Mouse (Mus musculus): ENCODE measurements at regions not wholly inside any gene's neighbourhood (a gene's known extent, or its start where the extent isn't known, plus 50 kb on each side); places are given as distances from the start of the nearest gene placed in this dataset.
"Not testable (repeated sequence)": the region's sequence is repeated elsewhere in the genome, so short reads cannot be mapped to it uniquely, and the experiment has no call there.

DNA sequence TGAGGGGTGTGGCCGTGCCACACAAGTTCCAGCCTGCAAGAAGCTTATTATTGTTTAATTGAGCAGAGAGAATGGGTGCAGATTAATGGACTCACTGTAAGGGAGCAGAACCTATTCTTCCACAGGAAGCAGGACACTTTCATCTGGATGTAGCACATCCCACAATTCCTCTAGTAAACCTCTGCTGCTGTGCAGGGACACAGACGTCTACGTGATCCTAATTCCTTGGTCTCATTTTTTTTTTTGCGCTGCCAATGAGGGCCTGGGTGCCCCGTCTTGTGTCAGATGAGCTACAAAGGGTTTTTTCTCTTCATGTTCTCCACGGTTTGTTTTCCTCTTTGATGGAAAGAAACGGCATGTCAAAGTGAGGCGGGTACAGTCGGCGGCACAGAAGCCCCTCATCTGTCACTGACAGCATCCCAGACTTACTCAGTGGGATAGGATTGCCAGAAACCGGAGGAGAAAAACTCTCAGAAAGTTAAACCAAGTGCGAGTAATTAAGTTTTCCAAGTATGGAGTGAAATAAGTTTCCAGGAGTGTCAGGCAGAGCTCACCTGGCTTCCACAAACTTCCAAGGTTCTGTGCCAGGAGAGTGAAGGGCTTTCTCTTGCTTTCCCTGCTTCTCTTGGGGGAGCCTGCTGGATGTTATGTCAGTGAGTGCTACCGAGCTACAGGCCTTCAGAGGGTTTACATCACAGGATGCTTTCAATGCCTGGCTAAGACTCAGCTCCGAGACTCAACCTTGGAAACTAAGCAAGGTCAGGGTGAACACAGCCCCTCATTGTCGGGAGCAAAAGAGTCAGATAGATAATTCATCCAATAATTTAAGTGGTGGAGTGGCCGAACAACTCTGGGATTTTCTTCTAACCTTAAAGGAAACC is 221.1 kb downstream of the Ankrd50 start:
- no peaks in the 10 kb centered on the region for H3K27me3 ChIP-seq (ENCODE audit: control insufficient read depth in 1 of 2, insufficient read depth in 2 of 2, low read length in 2 of 2)
- no peaks in the 10 kb centered on the region for H3K36me3 ChIP-seq (ENCODE audit: control insufficient read depth in 1 of 2, insufficient read depth in 2 of 2, low read length in 2 of 2)
- no peak overlapping the region for H3K9ac ChIP-seq (ENCODE audit: control insufficient read depth, low read depth, low read length, poor library complexity, severe bottlenecking)
- H3K79me2 ChIP-seq (ENCODE audit: control insufficient read depth, insufficient read depth, low read length, poor library complexity), result no peaks in the 10 kb centered on the region
- no peaks in the 10 kb centered on the region for H3K4me1 ChIP-seq (ENCODE audit: control insufficient read depth in 1 of 2, insufficient read depth in 2 of 2, low read length in 2 of 2)
- DNase-seq (ENCODE audit: low read depth, low spot score), result no peak
- no peak overlapping the region for H3K4me3 ChIP-seq (ENCODE audit: control insufficient read depth in 1 of 2, insufficient read depth in 1 of 2, low read depth in 2 of 2, low read length in 2 of 2)
- TF ChIP-seq CHD1 (IDR thresholded peaks at IDR 0.05; ENCODE audit: low read depth, low read length) (no peak), ZC3H11A (IDR thresholded peaks at IDR 0.05; ENCODE audit: low read depth, low read length) (no peak), MXI1 (IDR thresholded peaks at IDR 0.05; ENCODE audit: low read depth, low read length) (no peak), USF2 (IDR thresholded peaks at IDR 0.05; ENCODE audit: borderline replicate concordance in 1 of 2, insufficient read depth in 1 of 2, low read depth in 1 of 2, low read length in 2 of 2) (no peak), UBTF (IDR thresholded peaks at IDR 0.05; ENCODE audit: borderline replicate concordance, insufficient read depth, low read depth, low read length) (no peak), ETS1 (IDR thresholded peaks at IDR 0.05; ENCODE audit: low read depth, low read length) (no peak), USF1 (IDR thresholded peaks at IDR 0.05; ENCODE audit: low read depth, low read length) (no peak)
- H3K9me3 ChIP-seq (replicated peaks; ENCODE audit: insufficient read depth, low read length), result no peaks in the 10 kb centered on the region
- H3K27ac ChIP-seq (ENCODE audit: control insufficient read depth, low read depth, low read length), result no peak overlapping the region

GRCm38 (mm10) chr3:38261326-38262075 is 223.1 kb downstream of the Ankrd50 start:
- no peaks in the 10 kb centered on the region for H3K36me3 ChIP-seq (ENCODE audit: control insufficient read depth in 1 of 2, insufficient read depth in 2 of 2, low read length in 2 of 2)
- H3K4me3 ChIP-seq (ENCODE audit: control insufficient read depth in 1 of 2, insufficient read depth in 1 of 2, low read depth in 2 of 2, low read length in 2 of 2), result no peak overlapping the region
- no peaks in the 10 kb centered on the region for H3K4me1 ChIP-seq (ENCODE audit: control insufficient read depth in 1 of 2, insufficient read depth in 2 of 2, low read length in 2 of 2)
- H3K9me3 ChIP-seq (replicated peaks; ENCODE audit: insufficient read depth, low read length), result no peaks in the 10 kb centered on the region
- no peak overlapping the region for H3K9ac ChIP-seq (ENCODE audit: control insufficient read depth, low read depth, low read length, poor library complexity, severe bottlenecking)
- TF ChIP-seq CHD1 (IDR thresholded peaks at IDR 0.05; ENCODE audit: low read depth, low read length) (no peak), ETS1 (IDR thresholded peaks at IDR 0.05; ENCODE audit: low read depth, low read length) (no peak), ZC3H11A (IDR thresholded peaks at IDR 0.05; ENCODE audit: low read depth, low read length) (no peak), RAD21 (IDR thresholded peaks at IDR 0.05; ENCODE audit: low read depth, low read length) (no peak), POLR2AphosphoS5 (IDR thresholded peaks at IDR 0.05; ENCODE audit: borderline replicate concordance, low read depth, low read length) (no peak), NRF1 (IDR thresholded peaks at IDR 0.05; ENCODE audit: insufficient read depth, low read depth, low read length, poor library complexity, severe bottlenecking) (no peak)
- no peak for DNase-seq (ENCODE audit: low read depth, low spot score)
- no peak overlapping the region for H3K27ac ChIP-seq (ENCODE audit: control insufficient read depth, low read depth, low read length)
- H3K79me2 ChIP-seq (ENCODE audit: control insufficient read depth, insufficient read depth, low read length, poor library complexity), result no peaks in the 10 kb centered on the region
- H3K27me3 ChIP-seq (ENCODE audit: control insufficient read depth in 1 of 2, insufficient read depth in 2 of 2, low read length in 2 of 2), result no peaks in the 10 kb centered on the region

DNA sequence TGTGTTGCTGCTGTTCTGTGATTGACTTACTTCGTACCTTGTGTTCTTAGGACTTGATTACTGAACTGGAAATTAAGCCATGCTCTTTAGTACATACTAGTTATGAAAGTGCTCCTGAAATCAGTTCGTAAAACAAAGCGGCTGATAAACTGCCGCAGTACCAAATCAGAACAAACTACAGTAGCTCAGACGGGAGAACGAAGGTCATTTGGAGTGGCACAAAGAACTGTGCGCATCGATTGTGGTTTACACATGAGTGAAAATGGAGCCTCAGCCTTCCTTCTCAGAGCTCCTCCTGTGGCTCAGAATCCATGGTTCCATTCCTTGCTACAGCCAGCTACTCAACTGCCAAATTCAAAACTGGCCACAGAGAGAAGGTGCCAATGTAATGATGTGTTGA is 225.4 kb downstream of the Ankrd50 start:
- not testable (repeated sequence) for H3K4me3 ChIP-seq (ENCODE audit: control insufficient read depth in 1 of 2, insufficient read depth in 1 of 2, low read depth in 2 of 2, low read length in 2 of 2); DNase-seq (ENCODE audit: low read depth, low spot score); H3K27ac ChIP-seq (ENCODE audit: control insufficient read depth, low read depth, low read length); H3K9me3 ChIP-seq (replicated peaks; ENCODE audit: insufficient read depth, low read length); H3K9ac ChIP-seq (ENCODE audit: control insufficient read depth, low read depth, low read length, poor library complexity, severe bottlenecking); H3K27me3 ChIP-seq (ENCODE audit: control insufficient read depth in 1 of 2, insufficient read depth in 2 of 2, low read length in 2 of 2); H3K79me2 ChIP-seq (ENCODE audit: control insufficient read depth, insufficient read depth, low read length, poor library complexity); H3K36me3 ChIP-seq (ENCODE audit: control insufficient read depth in 1 of 2, insufficient read depth in 2 of 2, low read length in 2 of 2); H3K4me1 ChIP-seq (ENCODE audit: control insufficient read depth in 1 of 2, insufficient read depth in 2 of 2, low read length in 2 of 2)
